Mouse (Mus musculus) cerebellum, adult 11 months (tissue): ENCODE measurements around the gene Tas2r137.

ENCODE experiments used
- DNase-seq: peaks from one replicate; pipeline ENCODE4 v3.0.0; 2022

Tas2r137 gene

DNA sequence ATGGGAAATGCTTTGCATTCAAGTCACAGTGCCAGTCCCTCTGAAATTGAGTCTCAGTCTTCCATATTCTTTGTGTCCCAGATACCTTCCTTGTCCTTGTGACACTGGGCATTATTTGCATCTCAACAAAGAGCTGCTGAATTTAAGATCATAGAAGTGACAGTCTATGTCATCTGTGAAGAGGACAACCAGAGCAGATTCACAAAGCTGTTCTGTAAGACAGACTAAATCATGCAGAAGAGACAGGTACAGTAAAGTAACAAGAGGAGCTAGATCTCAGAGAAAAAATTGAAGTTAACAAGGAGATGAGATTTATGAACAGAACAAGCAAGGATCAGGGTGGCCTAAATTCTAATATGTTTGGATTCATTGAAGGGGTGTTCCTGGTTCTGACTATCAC is at the start of gene Tas2r137:
TSS of gene Tas2r137 (plus strand) at position 301 of the 400 bp plus-strand sequence.
- DNase-seq, result no peak

DNA sequence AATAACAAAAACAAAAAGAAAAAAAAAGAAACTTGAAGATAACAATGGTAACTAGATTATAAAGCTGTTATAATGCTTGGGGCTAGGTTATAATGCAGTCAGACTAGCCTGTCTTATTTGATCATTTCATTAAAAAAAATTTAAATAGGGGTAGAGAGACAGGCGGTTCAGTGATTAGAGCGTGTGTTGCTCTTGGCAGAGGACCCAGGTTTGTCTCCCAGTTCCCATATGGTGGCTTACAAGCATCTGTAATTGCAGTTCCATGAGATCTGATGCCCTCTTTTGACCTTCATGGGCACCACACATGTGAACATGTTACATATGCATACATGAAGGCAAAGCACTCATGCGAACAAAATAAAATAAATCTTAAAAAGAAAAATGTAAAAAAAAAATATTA is 49.8 kb upstream of the Tas2r137 start:
- no peak for DNase-seq

DNA sequence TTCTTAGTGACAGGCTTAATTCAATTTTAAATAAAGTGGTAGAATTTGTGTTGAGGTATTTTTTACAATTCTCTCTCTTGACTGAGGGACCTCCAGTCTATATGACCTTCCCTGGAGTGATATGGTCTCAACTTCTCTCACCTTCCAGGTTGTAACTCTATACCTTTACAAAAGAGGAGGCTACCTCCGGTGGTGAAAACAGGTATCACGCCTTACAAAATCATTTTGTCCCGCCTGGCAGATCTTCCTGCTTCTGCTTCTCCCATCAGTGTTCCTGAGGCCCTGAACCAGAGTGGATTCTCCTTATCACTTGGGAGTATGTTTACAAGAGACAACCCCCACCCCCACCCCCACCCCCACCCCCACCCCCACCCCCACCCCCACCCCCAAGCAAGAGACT is 49.3 kb upstream of the Tas2r137 start:
- no peak for DNase-seq

DNA sequence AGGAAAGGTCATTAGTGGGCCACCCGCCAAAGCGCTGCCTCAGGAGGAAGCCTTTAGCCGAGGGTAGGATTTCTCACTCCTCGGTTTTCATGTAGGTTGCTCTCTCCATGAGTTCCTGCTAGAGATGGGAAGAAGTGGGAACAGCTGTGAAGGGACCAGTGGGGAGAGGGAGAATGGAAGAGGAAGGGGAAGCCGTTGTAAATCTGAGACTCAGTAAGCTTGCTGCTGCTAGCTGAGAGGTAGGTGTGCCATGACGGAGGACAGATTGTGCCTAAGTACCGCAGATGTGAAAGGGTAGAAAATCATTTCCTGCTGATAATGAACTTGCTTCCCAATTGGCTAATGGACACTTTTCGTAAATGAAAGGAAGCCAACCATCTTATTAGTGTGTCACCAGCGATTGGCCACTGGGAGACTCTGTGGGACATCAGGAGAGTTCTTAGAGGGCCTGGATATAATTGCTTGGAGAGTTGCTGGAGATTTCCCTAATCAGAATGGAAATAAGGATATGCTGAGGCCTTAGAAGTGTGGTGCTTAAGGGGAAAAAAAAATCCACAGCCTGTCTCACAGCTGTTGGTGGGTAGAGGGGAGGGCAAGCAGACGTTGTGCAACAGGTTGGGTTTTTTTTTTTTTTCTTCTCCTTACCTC is 47.6 kb upstream of the Tas2r137 start:
- DNase-seq, result no peak

DNA sequence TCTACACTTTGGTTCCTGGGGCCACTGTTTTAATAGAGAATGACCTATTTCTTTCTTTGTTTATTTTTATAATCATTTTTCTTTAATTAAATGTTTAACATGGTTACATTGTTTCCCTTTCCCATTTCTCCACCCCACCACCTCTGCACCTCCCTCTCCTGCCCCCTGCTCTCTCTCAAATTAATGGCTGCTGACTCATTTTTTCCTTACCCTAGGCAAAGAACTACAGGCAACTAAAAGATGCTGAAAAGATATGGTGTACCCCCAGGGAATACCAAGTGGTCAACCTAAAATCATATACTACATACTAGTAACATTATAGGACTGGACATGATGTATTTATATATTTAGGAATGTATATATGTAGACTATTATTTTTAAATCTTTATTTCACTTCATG is 42.4 kb upstream of the Tas2r137 start:
- no peak for DNase-seq

DNA sequence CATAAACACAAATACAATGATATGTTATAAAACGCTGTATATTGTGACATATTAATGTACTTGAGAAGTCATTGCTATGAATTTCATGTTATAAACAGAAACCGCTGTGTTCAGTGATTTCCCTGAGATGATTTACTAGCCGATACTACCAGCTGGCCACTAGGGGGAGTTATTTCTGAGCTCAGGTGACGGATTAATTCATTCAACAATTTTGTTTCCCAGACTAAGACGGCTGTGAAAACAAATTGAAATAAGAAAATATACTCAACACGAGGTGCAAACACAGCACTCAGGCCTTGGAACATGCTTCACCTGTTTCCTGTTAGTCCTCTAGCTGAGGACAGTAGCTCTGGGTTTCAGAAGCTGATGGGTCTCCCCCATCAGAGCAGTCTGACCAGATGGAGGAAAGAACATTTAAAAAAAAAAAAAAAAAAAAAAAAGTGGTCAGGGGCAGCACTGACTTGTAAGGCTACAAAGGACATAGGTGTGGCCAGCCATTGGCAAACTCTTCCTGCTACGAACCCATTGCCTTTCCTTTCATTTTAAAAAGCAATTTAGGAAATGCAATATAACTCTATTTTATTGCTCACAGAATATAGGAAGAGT is 36.5 kb upstream of the Tas2r137 start:
- DNase-seq, result no peak

DNA sequence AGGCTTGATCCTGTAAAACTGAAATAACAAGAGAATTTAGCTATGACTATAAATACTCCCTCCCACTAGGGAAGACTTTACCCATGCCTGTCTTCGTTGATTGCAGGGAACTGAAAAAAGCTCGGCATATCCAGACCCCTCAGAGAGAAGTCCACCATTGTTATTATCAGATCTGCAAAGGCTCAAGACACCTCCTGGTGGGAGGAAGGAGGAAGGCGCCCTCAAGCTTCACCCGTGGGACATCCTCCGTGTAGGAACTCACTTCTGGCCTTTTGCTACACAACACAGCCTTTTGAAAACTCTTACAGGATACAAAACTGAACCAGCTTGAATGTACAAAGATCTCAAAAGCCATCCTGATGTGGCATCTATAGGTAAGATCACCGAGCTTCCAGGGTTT is 25.3 kb upstream of the Tas2r137 start:
- DNase-seq, result no peak

DNA sequence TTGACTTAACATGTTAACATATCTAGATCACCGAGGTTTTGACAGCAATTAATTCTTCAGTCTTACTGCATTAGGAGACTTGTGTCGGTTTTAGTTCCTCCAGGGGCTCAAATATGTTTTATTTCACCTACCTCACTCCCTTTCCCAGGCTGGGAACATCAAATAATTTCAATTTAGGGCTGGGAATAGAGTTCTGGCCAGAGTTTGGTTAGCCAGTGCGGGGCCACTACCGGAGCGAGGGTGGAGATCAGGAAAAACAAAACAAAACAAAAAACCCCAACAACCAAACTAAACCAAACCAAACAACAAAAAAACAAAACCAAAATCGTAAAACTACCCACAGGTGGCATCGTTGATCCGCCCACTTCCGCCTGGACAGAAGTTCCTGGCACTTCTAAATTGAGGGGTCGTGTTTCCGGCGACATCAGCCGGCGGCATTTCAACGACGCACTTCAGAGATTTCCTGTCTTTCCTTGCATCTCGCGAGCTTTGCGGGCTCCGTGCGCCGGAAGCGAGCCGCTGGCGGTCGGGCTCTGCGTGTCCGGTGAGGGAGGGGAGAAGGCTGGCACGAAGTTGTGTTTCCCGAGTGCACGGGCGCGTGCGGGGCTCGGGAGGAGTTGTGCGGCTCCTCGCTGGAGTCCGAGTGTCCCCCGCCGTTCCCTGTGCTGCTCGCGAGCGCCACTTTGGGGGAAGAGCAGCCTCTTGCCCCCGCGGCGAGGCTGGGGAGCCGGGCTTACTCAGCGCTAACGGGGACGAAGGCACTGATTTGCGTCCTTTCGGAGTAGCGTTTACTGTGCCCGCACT is 19.9 kb upstream of the Tas2r137 start, which contains the start of gene Ssbp1:
TSS of gene Ssbp1 (plus strand) at position 437 of the 804 bp plus-strand sequence.
- peak; percentile 87 for DNase-seq

DNA sequence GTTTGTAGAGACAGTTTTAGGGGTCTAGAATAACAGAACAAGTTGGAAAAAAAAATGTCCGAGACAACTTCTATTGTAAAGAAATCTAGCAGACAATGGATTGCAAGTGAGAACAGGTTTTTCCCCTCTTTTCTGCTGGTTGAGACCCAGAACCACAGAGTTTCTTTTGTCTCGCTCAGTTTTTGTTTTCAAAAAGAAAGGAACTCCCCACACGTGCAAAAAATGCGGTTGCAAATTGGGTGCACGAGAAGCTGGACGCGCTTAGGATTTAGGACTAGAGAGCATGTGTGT is 19.4 kb upstream of the Tas2r137 start:
- DNase-seq, result no peak

DNA sequence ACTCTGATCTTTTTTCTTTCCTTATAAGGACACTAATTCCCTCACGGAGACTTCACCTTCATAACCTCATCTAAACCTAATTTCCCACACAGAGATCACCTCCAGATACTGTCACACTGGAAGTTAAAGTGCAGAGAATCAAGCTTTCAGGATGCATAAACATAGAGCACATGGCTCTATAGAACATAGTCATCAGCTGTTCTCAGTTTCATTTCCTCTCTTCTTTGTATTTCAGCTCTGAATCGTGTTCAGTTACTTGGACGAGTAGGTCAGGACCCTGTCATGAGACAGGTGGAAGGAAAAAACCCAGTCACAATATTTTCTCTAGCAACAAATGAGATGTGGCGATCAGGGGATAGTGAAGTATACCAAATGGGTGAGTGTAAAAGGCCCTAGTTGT is 14.9 kb upstream of the Tas2r137 start:
- no peak for DNase-seq

DNA sequence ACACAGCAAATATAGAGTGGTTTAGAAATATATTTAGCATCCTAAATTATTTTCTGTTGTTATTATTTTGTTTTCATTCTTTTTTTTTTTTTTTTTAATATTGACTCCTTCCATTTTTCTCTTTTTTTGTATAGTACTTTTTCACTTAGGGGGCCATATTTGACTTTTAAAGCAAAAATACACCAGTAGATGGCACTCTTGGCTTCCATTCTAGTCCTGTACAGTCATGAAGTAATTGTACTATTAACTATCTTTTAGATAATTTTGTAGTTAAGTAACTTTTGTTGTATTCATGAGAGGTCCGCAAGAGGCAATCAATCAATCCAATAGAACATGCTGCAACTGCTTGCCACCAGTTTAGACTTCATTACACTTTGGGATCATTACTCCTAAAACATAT is 11.3 kb upstream of the Tas2r137 start:
- DNase-seq, result no peak

DNA sequence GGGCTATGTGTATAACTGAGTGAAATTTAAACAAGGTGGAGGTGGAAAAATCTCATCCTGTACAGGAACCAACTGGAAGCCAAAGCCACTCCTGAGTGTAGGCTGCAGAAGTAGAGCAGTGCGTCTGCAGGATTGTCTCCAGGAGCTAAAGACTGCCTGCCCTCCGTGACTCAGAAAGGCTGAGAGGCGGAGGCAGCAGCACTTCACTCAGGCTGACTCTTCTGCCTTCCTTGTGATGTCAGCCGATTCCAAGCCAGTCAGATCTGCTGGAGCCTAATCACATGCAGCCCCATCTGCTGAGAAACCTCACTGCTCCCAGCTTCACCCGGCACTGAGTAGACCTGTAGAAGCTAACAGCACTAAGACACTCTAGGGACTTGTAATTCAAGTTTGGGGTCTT is 8.7 kb upstream of the Tas2r137 start:
- no peak for DNase-seq

DNA sequence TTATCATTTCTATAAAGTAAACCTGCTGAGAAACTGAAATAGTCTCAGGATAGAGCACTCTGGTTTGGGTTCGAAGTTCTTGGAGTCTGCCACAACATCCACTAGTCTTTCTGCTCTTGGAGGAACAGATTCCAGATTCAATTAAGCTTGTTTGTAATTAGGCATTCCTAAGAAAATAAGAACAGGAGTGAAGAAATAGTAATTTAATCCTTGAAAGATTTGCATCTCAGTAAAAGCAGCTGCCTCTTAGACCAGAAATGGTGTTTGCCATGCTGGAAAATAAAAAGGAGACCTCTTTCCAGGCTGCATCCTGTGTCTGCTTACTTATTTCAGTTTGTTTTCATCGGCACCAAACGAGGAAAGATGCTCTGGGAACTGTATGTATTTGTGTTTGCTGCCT is 2.2 kb downstream of the Tas2r137 start, which contains the start of gene Tas2r108:
TSS of gene Tas2r108 (plus strand) at position 301 of the 400 bp plus-strand sequence.
- DNase-seq, result no peak

DNA sequence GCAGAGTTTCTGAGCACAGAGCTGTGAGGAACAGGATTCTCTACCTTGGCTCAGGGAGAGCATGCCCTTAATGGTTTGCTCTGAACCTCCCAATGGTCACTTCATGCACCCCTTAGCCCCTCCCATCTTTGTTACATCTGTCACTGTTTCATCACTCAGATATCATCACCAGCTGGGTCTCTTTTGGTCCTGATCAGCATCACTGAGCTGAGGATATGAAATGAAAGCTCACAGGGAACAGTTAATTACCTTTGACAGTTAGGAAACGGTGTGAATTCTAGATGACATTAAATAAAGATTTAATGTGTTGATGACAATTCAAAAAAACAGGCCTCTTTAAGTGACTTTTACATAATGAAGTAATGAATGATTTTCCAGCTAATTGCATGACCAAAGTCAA is 28.4 kb downstream of the Tas2r137 start, which contains the start of gene Prss37:
TSS of gene Prss37 (minus strand) at position 101 of the 400 bp plus-strand sequence.
- no peak for DNase-seq
